Mouse (Mus musculus) CH12.LX (cell line): ENCODE data around the gene Uqcc3. TPM values are rescaled to one million over a fixed set of nuclear protein-coding genes. Genes with fewer than 3 reads are reported as not detected.

Source experiments
- DNase-seq: peaks from one replicate; pipeline ENCODE4 v3.0.0-alpha.2; 2013; ENCODE audit errors: extremely low read depth
- H3K27ac ChIP-seq: 2 replicates; pipeline ENCODE4 v1.5.1; 2012; ENCODE audit warnings: low read depth, mild to moderate bottlenecking, control low read depth, moderate library complexity; ENCODE audit not compliant: insufficient read depth
- H3K27me3 ChIP-seq: replicated peaks from 2 replicates; pipeline ENCODE3; 2012; ENCODE audit warnings: inconsistent platforms
- H3K36me3 ChIP-seq, 2 experiments: replicated peaks in 1 of 2; 2 replicates each; pipeline versions ENCODE3 to v1.6.1; 2012; ENCODE audit warnings: inconsistent platforms in 1 of 2, low read length in 1 of 2, mild to moderate bottlenecking in 1 of 2, mixed read lengths in 1 of 2, moderate library complexity in 1 of 2; ENCODE audit not compliant: control insufficient read depth in 1 of 2, insufficient read depth in 1 of 2
- H3K4me1 ChIP-seq, 2 experiments: 2 replicates each; pipeline ENCODE4 v1.6.1; 2012; ENCODE audit warnings: inconsistent platforms in 1 of 2, moderate library complexity in 1 of 2; ENCODE audit not compliant: insufficient read depth in 2 of 2, control insufficient read depth in 1 of 2
- H3K4me2 ChIP-seq: 2 replicates; pipeline ENCODE4 v1.6.1; 2012; ENCODE audit warnings: low read depth, mild to moderate bottlenecking, control low read depth; ENCODE audit not compliant: poor library complexity, insufficient read depth, severe bottlenecking
- H3K4me3 ChIP-seq, 3 experiments: fragments of 150-350 bp in 1 of 3; sonication (generic) in 1 of 3; replicated peaks in 1 of 3; 2 replicates each; pipeline versions ENCODE3 to v1.5.1; 2011 to 2012; ENCODE audit warnings: low read depth in 2 of 3, low read length in 2 of 3, mild to moderate bottlenecking in 2 of 3, moderate library complexity in 2 of 3, control low read depth in 1 of 3, improper control_type of control experiment in 1 of 3, inconsistent platforms in 1 of 3, mixed read lengths in 1 of 3; ENCODE audit not compliant: poor library complexity in 1 of 3
- H3K79me2 ChIP-seq: replicated peaks from 2 replicates; pipeline ENCODE4 v1.6.1; 2012; ENCODE audit warnings: mild to moderate bottlenecking, moderate library complexity; ENCODE audit not compliant: control insufficient read depth, poor library complexity, insufficient read depth, severe bottlenecking; ENCODE audit errors: extremely low read depth
- H3K9ac ChIP-seq: 2 replicates; pipeline ENCODE4 v1.6.1; 2012; ENCODE audit warnings: low read depth, mild to moderate bottlenecking, control low read depth, moderate library complexity; ENCODE audit not compliant: insufficient read depth
- H3K9me3 ChIP-seq: replicated peaks from 2 replicates; pipeline ENCODE3; 2012; ENCODE audit warnings: low read length, inconsistent platforms, mixed read lengths
- CHD1 ChIP-seq: IDR thresholded peaks from 2 replicates; pipeline ENCODE4 v1.6.1; 2012; ENCODE audit warnings: low read depth, low read length, improper control_type of control experiment, inconsistent platforms
- CHD2 ChIP-seq: IDR thresholded peaks from 2 replicates; pipeline ENCODE4 v1.6.1; 2011; ENCODE audit warnings: low read length, improper control_type of control experiment
- CTCF ChIP-seq, 2 experiments: IDR thresholded peaks in 1 of 2; conservative IDR thresholded peaks in 1 of 2; 2 replicates each; pipeline ENCODE4 v1.5.1; 2011 to 2012; ENCODE audit warnings: low read depth in 2 of 2, low read length in 2 of 2, improper control_type of control experiment in 1 of 2, inconsistent platforms in 1 of 2, mild to moderate bottlenecking in 1 of 2, moderate library complexity in 1 of 2
- E2F4 ChIP-seq: IDR thresholded peaks from 2 replicates; pipeline ENCODE4 v1.6.1; 2011; ENCODE audit warnings: low read depth, low read length, improper control_type of control experiment; ENCODE audit not compliant: insufficient replicate concordance
- EP300 ChIP-seq: IDR thresholded peaks from 2 replicates; pipeline ENCODE4 v1.6.1; 2011; ENCODE audit warnings: low read length, improper control_type of control experiment
- ETS1 ChIP-seq: conservative IDR thresholded peaks from 2 replicates; pipeline ENCODE4 v1.6.1; 2012; ENCODE audit warnings: low read depth, mild to moderate bottlenecking, inconsistent platforms, low read length, improper control_type of control experiment, moderate library complexity
- HCFC1 ChIP-seq: IDR thresholded peaks from 2 replicates; pipeline ENCODE4 v1.6.1; 2012; ENCODE audit warnings: low read depth, mild to moderate bottlenecking, inconsistent platforms, low read length, improper control_type of control experiment
- IRF4 ChIP-seq: IDR thresholded peaks from 2 replicates; pipeline ENCODE4 v1.6.1; 2014; ENCODE audit warnings: low read depth, mild to moderate bottlenecking, inconsistent platforms, low read length, improper control_type of control experiment
- JUND ChIP-seq: conservative IDR thresholded peaks from 2 replicates; pipeline ENCODE4 v1.6.1; 2011; ENCODE audit warnings: low read depth, low read length, improper control_type of control experiment
- KAT2A ChIP-seq: IDR thresholded peaks from 2 replicates; pipeline ENCODE4 v1.6.1; 2012; ENCODE audit warnings: low read length, improper control_type of control experiment, inconsistent platforms; ENCODE audit not compliant: insufficient replicate concordance
- MAX ChIP-seq: IDR thresholded peaks from 2 replicates; pipeline ENCODE4 v1.6.1; 2011; ENCODE audit warnings: low read length, improper control_type of control experiment
- MAZ ChIP-seq: IDR thresholded peaks from 2 replicates; pipeline ENCODE4 v1.6.1; 2012; ENCODE audit warnings: low read depth, mild to moderate bottlenecking, inconsistent platforms, low read length, improper control_type of control experiment, moderate library complexity
- MEF2A ChIP-seq: IDR thresholded peaks from 2 replicates; pipeline ENCODE4 v1.6.1; 2014; ENCODE audit warnings: low read depth, mild to moderate bottlenecking, inconsistent platforms, low read length, improper control_type of control experiment, borderline replicate concordance
- MXI1 ChIP-seq: IDR thresholded peaks from 2 replicates; pipeline ENCODE4 v1.6.1; 2011; ENCODE audit warnings: mild to moderate bottlenecking, low read depth, low read length, improper control_type of control experiment
- MYC ChIP-seq: IDR thresholded peaks from 2 replicates; pipeline ENCODE4 v1.6.1; 2011; ENCODE audit warnings: low read depth, mild to moderate bottlenecking, improper control_type of control experiment, low read length
- NELFE ChIP-seq: IDR thresholded peaks from 2 replicates; pipeline ENCODE4 v1.6.1; 2011; ENCODE audit warnings: low read depth, low read length, improper control_type of control experiment
- NRF1 ChIP-seq: IDR thresholded peaks from 2 replicates; pipeline ENCODE4 v1.6.1; 2014; ENCODE audit warnings: low read depth, mild to moderate bottlenecking, inconsistent platforms, low read length, improper control_type of control experiment, moderate library complexity
- POLR2A ChIP-seq: IDR thresholded peaks from 2 replicates; pipeline ENCODE4 v1.6.1; 2011; ENCODE audit warnings: low read depth, mild to moderate bottlenecking, improper control_type of control experiment, low read length
- POLR2AphosphoS2 ChIP-seq: IDR thresholded peaks from 2 replicates; pipeline ENCODE4 v1.6.1; 2011; ENCODE audit warnings: low read depth, low read length, improper control_type of control experiment
- RAD21 ChIP-seq: IDR thresholded peaks from 2 replicates; pipeline ENCODE4 v1.6.1; 2011; ENCODE audit warnings: low read depth, mild to moderate bottlenecking, low read length, improper control_type of control experiment, moderate library complexity
- SIN3A ChIP-seq: IDR thresholded peaks from 2 replicates; pipeline ENCODE4 v1.6.1; 2012; ENCODE audit warnings: low read length, improper control_type of control experiment, inconsistent platforms
- SMC3 ChIP-seq: IDR thresholded peaks from 2 replicates; pipeline ENCODE4 v1.6.1; 2011; ENCODE audit warnings: low read depth, low read length, improper control_type of control experiment
- TBP ChIP-seq: conservative IDR thresholded peaks from 2 replicates; pipeline ENCODE4 v1.6.1; 2011; ENCODE audit warnings: low read depth, low read length, improper control_type of control experiment
- TCF12 ChIP-seq: IDR thresholded peaks from 2 replicates; pipeline ENCODE4 v1.6.1; 2014; ENCODE audit warnings: low read depth, mild to moderate bottlenecking, inconsistent platforms, low read length, improper control_type of control experiment
- UBTF ChIP-seq: IDR thresholded peaks from 2 replicates; pipeline ENCODE4 v1.6.1; 2012; ENCODE audit warnings: low read depth, mild to moderate bottlenecking, inconsistent platforms, low read length, improper control_type of control experiment, moderate library complexity
- USF1 ChIP-seq: IDR thresholded peaks from 2 replicates; pipeline ENCODE4 v1.6.1; 2014; ENCODE audit warnings: low read depth, mild to moderate bottlenecking, inconsistent platforms, low read length, improper control_type of control experiment
- ZC3H11A ChIP-seq: IDR thresholded peaks from 2 replicates; pipeline ENCODE4 v1.6.1; 2012; ENCODE audit warnings: low read depth, mild to moderate bottlenecking, inconsistent platforms, low read length, improper control_type of control experiment
- ZMIZ1 ChIP-seq: IDR thresholded peaks from 2 replicates; pipeline ENCODE4 v1.6.1; 2012; ENCODE audit warnings: low read depth, mild to moderate bottlenecking, inconsistent platforms, low read length, improper control_type of control experiment
- ZNF384 ChIP-seq: IDR thresholded peaks from 2 replicates; pipeline ENCODE4 v1.6.1; 2012; ENCODE audit warnings: low read depth, low read length, improper control_type of control experiment, inconsistent platforms
- dilution Hi-C: fragments of 300-500 bp; cut with MboI; formaldehyde crosslinking; loops from 2 replicates; pipeline ENCODE4 v1.14.3; 2020; ENCODE audit warnings: low sequenced_read_pairs; ENCODE audit not compliant: extremely low pct_unique_long_range_greater_than_20kb, extremely low pct_ligation_motif_present
- in situ Hi-C: fragments of 300-500 bp; cut with MboI; formaldehyde crosslinking; loops from 3 replicates; pipeline ENCODE4 v1.14.3; 2019; ENCODE audit warnings: low sequenced_read_pairs, low pct_ligation_motif_present, low pct_unique_long_range_greater_than_20kb, mixed read lengths
- polyA plus RNA-seq: library from polyadenylated mRNA; unstranded; fragments of >175 nt; gene quantifications from 2 replicates; pipeline ENCODE4 v1.2.1, GENCODE M21; 2012; ENCODE audit warnings: low read depth; ENCODE audit not compliant: insufficient read length
- total RNA-seq, 2 experiments: library from RNA; depleted of rRNA; stranded (reverse); fragments of 300-350 nt in 1 of 2; fragments of >200 nt in 1 of 2; gene quantifications; 2 replicates each; pipeline ENCODE4 v1.2.3; 2012 to 2014

Gene Uqcc3
- total and polyA plus RNA-seq, 3 experiments, result 23.5 to 56.6 (median 42.6) TPM

DNA sequence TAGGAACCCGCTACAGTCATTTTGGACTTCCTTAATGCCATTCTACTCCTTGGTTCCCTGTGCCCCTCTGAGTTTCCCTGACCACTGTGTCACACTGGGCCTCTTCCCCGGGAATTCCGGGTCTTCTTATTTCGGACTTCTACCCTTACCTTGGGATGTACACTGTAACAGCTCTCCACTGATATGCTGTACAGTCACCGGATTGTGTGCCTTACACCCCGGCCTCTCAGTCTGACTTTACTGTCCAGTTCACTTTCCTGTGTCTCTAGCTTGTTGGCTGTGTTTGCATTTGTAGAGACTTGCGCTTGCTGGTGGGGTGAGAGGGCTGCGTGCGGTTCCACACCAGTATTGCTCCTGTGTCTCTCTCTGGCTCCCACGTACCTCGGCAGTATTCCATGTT is 49.4 kb upstream of the Uqcc3 start:
- no peak for TF ChIP-seq CHD2
- TF ChIP-seq HCFC1, result no peak
- no peak for TF ChIP-seq POLR2AphosphoS2
- TF ChIP-seq ZC3H11A, result no peak
- TF ChIP-seq TCF12, result no peak
- TF ChIP-seq JUND, result no peak
- TF ChIP-seq ZNF384, result no peak
- no peak for TF ChIP-seq NRF1
- TF ChIP-seq CTCF (conservative IDR thresholded peaks at IDR 0.05 in 1 of 2, IDR thresholded peaks at IDR 0.05 in 1 of 2; ENCODE audit: low read depth in 2 of 2, low read length in 2 of 2), result no peak
- no peak for TF ChIP-seq MEF2A
- Histone ChIP-seq H3K27me3 (no peaks in the 10 kb centered on the region), H3K9me3 (no peaks in the 10 kb centered on the region), H3K4me3 (peak overlapping the region; percentile 80 to 93 (median 89)), H3K4me1 (peaks cover 12 to 31% of the 10 kb centered on the region in 2 experiments; a peak in 3 of 4 replicates), H3K4me2 (peak overlapping the region; percentile 76), H3K27ac (peak overlapping the region; percentile 75), H3K36me3 (peaks cover 42 to 78% of the 10 kb centered on the region in 2 experiments), H3K9ac (peak overlapping the region; percentile 83), H3K79me2 (peaks cover 6% of the 10 kb centered on the region; the same call in 1 of the 2 replicates)
- DNase-seq, result no peak
- dilution Hi-C loops (no loop called here), in situ Hi-C loops (no loop called here)

DNA sequence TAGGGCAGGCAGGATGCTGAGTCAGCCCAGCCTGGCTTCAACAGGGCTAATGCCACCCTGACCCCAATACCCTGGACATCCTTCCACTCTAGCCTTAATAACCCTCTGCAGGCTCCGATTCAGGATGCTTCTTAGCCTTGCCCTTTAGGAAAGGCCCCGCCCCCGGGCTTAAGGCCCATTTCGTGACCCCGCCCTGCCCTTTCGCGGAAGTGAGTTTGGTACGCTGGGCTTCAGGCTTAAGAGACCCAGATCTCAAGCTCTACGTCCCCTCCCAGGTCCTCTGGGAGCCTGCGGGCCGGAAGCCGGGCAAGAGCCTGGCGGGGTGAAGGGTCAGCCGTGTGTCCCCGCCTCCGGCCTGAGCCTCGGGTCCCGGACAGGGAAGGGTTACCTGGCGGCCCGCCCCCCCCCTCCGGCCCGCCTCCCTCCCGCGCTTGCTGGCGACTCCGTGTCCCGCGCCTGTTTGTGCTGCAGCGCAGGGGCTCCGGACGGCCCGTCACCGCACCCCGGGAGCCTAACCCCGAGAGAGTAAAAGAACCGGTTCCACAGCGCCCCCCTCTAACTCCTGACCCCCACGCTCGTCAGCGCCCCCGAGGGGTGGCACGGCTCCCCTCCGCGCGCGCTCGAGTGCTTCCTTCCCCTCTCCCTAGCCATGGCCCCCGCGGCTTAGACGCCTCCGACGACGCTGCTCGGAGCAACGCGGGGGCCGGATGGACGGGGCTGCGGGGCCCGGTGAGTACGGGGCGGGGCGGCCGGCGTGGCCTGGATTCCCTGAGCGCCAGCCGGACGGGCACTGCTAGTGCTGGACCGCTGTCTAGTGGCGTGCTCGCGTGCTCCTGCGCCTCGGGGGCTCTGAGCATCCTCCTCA is 48.7 kb upstream of the Uqcc3 start, which contains the start of the genes Rom1 and Eml3:
Gene Rom1 (minus strand): TSS at position 133 of the 865 bp plus-strand sequence.
Gene Eml3 (plus strand): TSS at position 329 of the 865 bp plus-strand sequence.
- Histone ChIP-seq H3K9me3 (no peaks in the 10 kb centered on the region), H3K36me3 (peaks cover 39 to 74% of the 10 kb centered on the region in 2 experiments), H3K9ac (peak within 1 kb of the TSS; percentile 83), H3K4me3 (peak within 1 kb of the TSS; percentile 80 to 93 (median 89)), H3K79me2 (peaks cover 6% of the 10 kb centered on the region; the same call in 1 of the 2 replicates), H3K4me1 (peaks cover 12 to 31% of the 10 kb centered on the region in 2 experiments; a peak in 3 of 4 replicates), H3K27ac (peak within 1 kb of the TSS; percentile 75), H3K27me3 (no peaks in the 10 kb centered on the region), H3K4me2 (peak within 1 kb of the TSS; percentile 76)
- peak; percentile 89 for DNase-seq
- dilution Hi-C loops, result no loop called here
- in situ Hi-C loops, result no loop called here
- peak; percentile 75 for TF ChIP-seq MXI1
- no peak for TF ChIP-seq ZNF384
- TF ChIP-seq TCF12, result peak; percentile 63; the same call in 1 of the 2 replicates
- peak; percentile 91 for TF ChIP-seq MAZ
- peak; percentile 72 for TF ChIP-seq SIN3A
- peak; percentile 27; the same call in 1 of the 2 replicates for TF ChIP-seq MYC
- peak; percentile 35; the same call in 1 of the 2 replicates for TF ChIP-seq NRF1
- 0 out of 2 replicates have a peak, but pooled peaks have one; percentile 53 for TF ChIP-seq KAT2A
- no peak for TF ChIP-seq USF1
- TF ChIP-seq EP300, result no peak
- no peak for TF ChIP-seq JUND
- TF ChIP-seq IRF4, result no peak
- TF ChIP-seq E2F4, result no peak
- TF ChIP-seq TBP, result no peak
- TF ChIP-seq UBTF, result peak; percentile 68; the same call in 1 of the 2 replicates
- TF ChIP-seq HCFC1, result peak; percentile 72
- TF ChIP-seq ETS1, result no peak
- TF ChIP-seq POLR2AphosphoS2, result peak; percentile 65
- TF ChIP-seq CTCF (conservative IDR thresholded peaks at IDR 0.05 in 1 of 2, IDR thresholded peaks at IDR 0.05 in 1 of 2; ENCODE audit: low read depth in 2 of 2, low read length in 2 of 2), result peak in 1 of 2 experiments; percentile 78; a peak in 2 of 4 replicates
- TF ChIP-seq POLR2A, result peak; percentile 62; the same call in 1 of the 2 replicates
- no peak for TF ChIP-seq RAD21
- TF ChIP-seq ZMIZ1, result peak; percentile 57; the same call in 1 of the 2 replicates
- peak; percentile 64 for TF ChIP-seq NELFE
- no peak for TF ChIP-seq MEF2A
- TF ChIP-seq MAX, result peak; percentile 17; the same call in 1 of the 2 replicates
- TF ChIP-seq CHD1, result no peak
- TF ChIP-seq SMC3, result no peak
